Mouse (Mus musculus) MEL (cell line): Measurements from ENCODE around the gene Fanca.

Experiments
- CHD2 ChIP-seq: IDR thresholded peaks from 2 replicates; pipeline ENCODE4 v1.6.1; 2011; ENCODE audit warnings: low read length, improper control_type of control experiment
- CTCF ChIP-seq, 3 experiments: IDR thresholded peaks in 2 of 3; conservative IDR thresholded peaks in 1 of 3; 2 replicates each; pipeline ENCODE4 v1.5.1; 2011 to 2012; ENCODE audit warnings: low read length in 3 of 3, low read depth in 2 of 3, mild to moderate bottlenecking in 2 of 3, improper control_type of control experiment in 1 of 3, inconsistent platforms in 1 of 3, mixed read lengths in 1 of 3, moderate library complexity in 1 of 3; ENCODE audit not compliant: control insufficient read depth in 1 of 3, insufficient read depth in 1 of 3, poor library complexity in 1 of 3, severe bottlenecking in 1 of 3
- EP300 ChIP-seq, 2 experiments: IDR thresholded peaks; 2 replicates each; pipeline ENCODE4 v1.6.1; 2011; ENCODE audit warnings: improper control_type of control experiment in 2 of 2, low read length in 2 of 2, low read depth in 1 of 2, mild to moderate bottlenecking in 1 of 2
- GABPA ChIP-seq: IDR thresholded peaks from 2 replicates; pipeline ENCODE4 v1.6.1; 2012; ENCODE audit warnings: low read depth, mild to moderate bottlenecking, inconsistent platforms, low read length, improper control_type of control experiment, moderate library complexity
- POLR2A ChIP-seq, 2 experiments: IDR thresholded peaks; 2 replicates each; pipeline ENCODE4 v1.6.1; 2011 to 2012; ENCODE audit warnings: low read length in 2 of 2, mild to moderate bottlenecking in 2 of 2, control low read depth in 1 of 2, improper control_type of control experiment in 1 of 2, low read depth in 1 of 2, moderate library complexity in 1 of 2; ENCODE audit not compliant: control insufficient read depth in 1 of 2, insufficient read depth in 1 of 2, poor library complexity in 1 of 2
- POLR2AphosphoS2 ChIP-seq: IDR thresholded peaks from 2 replicates; pipeline ENCODE4 v1.6.1; 2011; ENCODE audit warnings: low read length, improper control_type of control experiment
- USF2 ChIP-seq, 2 experiments: IDR thresholded peaks; 2 replicates each; pipeline ENCODE4 v1.6.1; 2011 to 2012; ENCODE audit warnings: improper control_type of control experiment in 2 of 2, low read length in 2 of 2, borderline replicate concordance in 1 of 2, inconsistent platforms in 1 of 2, low read depth in 1 of 2, mild to moderate bottlenecking in 1 of 2; ENCODE audit not compliant: insufficient read depth in 1 of 2

DNA sequence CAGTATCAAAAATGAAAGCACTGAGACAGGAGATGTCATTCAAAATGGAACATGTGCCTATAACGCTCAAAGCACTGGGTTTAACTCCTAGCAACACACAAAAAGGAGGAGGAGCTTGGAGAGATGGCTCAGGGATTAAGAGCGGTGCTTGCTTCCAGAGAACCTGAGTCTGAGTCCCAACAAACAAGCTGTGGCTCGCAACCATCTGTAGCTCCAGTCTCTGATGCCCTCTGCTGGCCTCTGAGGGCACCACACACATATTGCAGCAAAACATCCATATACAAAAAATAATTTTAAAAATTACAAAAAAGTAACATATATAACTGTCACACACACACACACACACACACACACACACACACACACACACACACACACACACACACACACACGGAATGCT, 28.2 kb downstream of the Fanca start:
- TF ChIP-seq CHD2 (no peak), POLR2AphosphoS2 (no peak), CTCF (IDR thresholded peaks at IDR 0.05 in 2 of 3, conservative IDR thresholded peaks at IDR 0.05 in 1 of 3; ENCODE audit: control insufficient read depth in 1 of 3, insufficient read depth in 1 of 3, low read depth in 2 of 3, low read length in 3 of 3, poor library complexity in 1 of 3, severe bottlenecking in 1 of 3) (peak; percentile 56 to 80 (median 72)), GABPA (no peak), POLR2A (IDR thresholded peaks at IDR 0.05; ENCODE audit: control insufficient read depth in 1 of 2, insufficient read depth in 1 of 2, low read depth in 1 of 2, low read length in 2 of 2, poor library complexity in 1 of 2) (no peak), EP300 (IDR thresholded peaks at IDR 0.05; ENCODE audit: low read depth in 1 of 2, low read length in 2 of 2) (no peak), USF2 (IDR thresholded peaks at IDR 0.05; ENCODE audit: borderline replicate concordance in 1 of 2, insufficient read depth in 1 of 2, low read depth in 1 of 2, low read length in 2 of 2) (no peak)
